Mouse (Mus musculus) megakaryocyte, embryonic 14.5 days (primary cell): Measurements from ENCODE around the gene Ltbp1.

ENCODE experiments used
- FLI1 ChIP-seq: IDR thresholded peaks from 2 replicates; pipeline ENCODE4 v1.6.1; 2012; ENCODE audit warnings: low read length, inconsistent platforms, mixed read lengths
- GATA1 ChIP-seq: IDR thresholded peaks from 3 replicates; pipeline ENCODE4 v1.6.1; 2012; ENCODE audit warnings: mixed read lengths, low read length, inconsistent platforms, borderline replicate concordance

- TF ChIP-seq GATA1, result no peak
- no peak for TF ChIP-seq FLI1
Observed at GRCm38 (mm10) chr17:75101994-75102393, 96.6 kb downstream of the Ltbp1 start.
